Mouse (Mus musculus): ENCODE data around the gene Hmgb1. TPM values are rescaled to one million over a fixed set of nuclear protein-coding genes. Genes with fewer than 3 reads are reported as not detected.

Hmgb1 gene
- 22.9 and 36.6 TPM in 2 replicates for polyA plus RNA-seq (2012; rRNA removed)

DNA sequence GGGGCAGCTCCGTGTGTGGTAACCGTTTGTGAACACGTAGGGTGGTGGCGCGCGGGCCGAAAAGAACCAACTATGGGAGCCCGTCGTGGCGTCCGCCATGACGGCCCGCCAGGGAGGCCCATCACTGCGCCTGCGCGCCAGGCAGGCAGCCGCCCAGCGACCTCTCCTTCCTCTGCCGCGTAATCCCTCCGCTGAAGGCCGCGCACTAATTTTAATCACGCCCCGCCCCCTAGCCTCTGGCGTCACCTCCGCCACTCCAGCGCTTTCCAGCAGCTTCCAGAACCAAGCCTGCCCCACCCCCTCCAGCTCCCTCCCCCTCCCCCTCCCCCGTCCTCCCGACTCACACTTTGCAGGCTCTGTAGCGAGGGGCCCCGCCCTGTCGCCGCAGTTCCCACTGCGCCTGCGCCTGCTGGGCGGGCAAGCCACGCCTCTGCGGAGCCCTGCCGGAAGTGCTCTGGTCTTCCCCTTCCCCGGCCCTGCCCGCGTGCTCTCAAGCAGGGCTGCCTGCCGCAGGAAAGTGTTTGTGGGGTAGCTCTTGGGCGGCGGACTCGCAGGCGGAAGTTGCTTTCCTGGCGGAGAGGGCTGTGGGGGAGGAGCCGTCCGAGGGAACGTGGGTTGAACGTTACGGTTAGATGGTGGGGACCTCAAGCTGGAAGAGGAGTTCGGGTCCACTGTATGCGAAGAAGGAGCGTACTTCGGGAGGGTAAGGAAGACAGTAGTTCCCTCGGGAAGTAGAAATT lies at the start of gene Hmgb1, which contains the start of gene Uspl1:
Hmgb1 (minus strand) TSS at position 386 of the 740 bp plus-strand sequence.
Uspl1 (plus strand) TSS at position 247 of the 740 bp plus-strand sequence.
- DNase-seq (ENCODE audit: low read depth): peak; percentile 56

DNA sequence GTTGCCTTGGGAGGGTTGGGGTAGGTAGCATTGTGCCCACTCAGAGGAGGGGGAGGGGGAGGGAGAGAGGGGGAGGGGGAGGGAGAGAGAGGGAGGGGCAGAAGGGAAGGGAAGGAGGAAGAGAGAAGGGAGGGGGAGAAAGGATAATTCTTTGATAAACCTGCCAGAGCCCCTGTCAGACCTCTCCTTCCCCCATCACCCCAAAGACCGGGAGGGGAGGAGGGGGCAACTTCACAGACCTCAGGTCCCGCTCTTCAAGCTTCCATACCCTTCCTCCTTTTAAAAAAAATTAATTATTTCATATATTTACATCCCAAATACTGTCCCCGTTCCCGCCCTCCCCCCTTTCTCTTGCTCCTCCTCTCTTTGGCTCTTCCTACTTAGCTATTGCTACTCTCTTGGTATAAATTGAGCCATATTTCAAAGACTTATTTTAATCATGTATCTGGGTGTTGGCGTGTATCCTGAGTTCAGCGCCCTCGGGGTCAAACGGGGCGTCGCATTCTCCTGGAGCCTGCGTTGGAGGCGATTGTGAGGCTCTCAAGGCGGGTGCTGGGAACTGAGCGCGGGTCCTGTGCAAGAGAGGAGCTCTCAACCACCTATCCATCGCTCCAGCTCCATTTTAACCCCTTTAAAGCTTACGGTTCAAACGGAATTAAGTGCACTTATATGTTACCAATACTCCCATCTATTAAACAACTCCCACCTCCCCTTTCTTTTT lies 45.5 kb upstream of the Hmgb1 start:
- no peak for DNase-seq (ENCODE audit: low read depth)

DNA sequence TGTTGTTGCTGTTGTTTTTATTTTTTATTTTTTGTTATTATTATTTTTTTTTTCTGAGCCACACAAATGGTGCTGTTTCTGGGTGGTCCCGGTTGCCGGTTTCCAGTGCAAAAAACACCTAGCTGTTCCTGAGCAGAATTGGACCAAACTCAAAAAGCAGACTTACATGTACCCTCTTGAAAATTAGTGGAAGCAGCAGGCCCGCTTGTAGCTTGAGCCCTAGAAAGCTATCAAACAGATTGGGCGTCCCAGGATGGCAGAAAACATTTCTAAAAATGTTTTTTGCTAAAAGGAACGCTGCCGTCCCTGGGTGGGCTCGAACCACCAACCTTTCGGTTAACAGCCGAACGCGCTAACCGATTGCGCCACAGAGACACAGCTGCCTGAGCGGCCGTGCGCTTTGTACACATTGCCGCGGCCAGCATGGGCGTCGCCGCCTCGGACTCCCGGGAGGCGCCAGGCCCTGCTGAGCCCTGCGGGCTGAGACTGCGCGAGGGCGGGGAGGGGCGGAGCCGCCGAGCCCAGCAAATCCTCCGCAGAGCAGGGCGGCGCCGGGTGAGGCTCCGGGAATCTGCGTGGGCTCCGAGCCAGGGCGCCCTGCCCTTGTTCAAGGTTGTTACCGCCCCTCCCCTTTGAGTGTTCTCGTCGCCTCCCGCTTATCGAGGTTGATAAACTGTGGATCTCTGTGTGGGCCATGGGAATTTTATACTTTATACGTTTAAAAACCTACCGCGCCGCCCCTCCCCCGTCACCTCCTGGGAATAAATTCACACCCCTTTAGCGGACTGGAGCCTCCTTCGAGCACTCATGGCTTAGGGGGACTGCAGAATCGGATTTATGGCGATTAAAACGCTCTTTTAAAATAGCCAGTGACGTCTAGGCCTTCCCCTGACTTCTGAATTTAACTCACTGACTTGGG lies 44.7 kb upstream of the Hmgb1 start:
- DNase-seq (ENCODE audit: low read depth): peak; percentile 47

DNA sequence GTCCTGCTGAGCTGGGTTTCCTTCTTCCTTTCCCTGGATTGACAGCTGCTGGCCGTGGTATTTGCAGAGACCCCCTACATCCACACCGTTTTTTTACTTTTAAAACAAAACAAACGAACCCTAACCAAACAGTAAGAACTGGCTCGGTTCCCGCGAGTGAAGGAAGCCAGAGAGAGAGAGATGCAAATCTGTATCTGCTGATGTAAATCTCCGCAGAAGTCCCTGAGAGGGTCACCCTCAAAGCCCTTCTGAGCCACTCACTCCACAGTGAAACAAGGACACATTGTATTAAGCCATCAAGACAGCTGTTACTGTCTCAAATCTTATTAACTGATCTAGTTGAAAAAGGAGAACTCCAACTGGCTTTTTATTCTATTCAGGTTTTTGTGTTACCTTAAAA lies 40.4 kb upstream of the Hmgb1 start:
- no peak for DNase-seq (ENCODE audit: low read depth)

DNA sequence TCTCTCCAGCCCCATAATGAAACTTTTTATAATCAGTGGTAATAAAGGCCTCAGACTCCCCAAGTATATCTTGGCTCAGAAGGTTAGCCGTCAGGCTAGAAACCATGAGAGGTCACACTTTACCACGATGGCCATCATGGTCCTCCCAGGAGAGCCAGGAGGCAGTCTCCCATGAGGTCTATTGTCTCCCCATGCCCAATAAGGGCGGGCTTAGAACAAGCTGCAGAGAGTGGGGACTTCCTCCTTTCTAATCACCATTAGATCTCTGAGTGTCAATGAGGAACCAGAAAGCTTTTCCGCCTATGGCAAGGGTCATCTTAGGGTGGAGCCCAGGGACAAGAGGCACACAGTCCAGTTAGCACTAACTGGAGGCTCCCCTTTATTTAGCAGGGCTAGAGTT lies 37.1 kb upstream of the Hmgb1 start:
- no peak for DNase-seq (ENCODE audit: low read depth)

DNA sequence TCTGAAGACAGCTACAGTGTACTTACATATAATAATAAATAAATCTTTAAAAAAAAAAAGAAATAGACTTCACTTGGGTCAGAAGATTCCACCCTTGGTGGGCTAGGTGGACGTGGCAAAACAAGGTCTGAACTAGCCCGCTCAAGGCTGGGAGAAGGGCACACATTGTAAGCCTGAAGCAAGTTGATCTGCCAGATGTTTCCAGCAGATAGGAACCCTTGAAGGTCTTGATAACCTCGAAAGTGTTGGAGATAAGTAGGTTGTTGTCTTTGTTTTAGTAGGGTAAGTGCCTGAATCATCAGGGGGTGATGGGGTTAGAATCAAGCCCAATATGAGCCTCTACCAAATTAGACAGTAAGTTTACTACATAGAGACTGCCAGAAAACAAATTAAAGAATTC lies 35.2 kb upstream of the Hmgb1 start:
- no peak for DNase-seq (ENCODE audit: low read depth)

DNA sequence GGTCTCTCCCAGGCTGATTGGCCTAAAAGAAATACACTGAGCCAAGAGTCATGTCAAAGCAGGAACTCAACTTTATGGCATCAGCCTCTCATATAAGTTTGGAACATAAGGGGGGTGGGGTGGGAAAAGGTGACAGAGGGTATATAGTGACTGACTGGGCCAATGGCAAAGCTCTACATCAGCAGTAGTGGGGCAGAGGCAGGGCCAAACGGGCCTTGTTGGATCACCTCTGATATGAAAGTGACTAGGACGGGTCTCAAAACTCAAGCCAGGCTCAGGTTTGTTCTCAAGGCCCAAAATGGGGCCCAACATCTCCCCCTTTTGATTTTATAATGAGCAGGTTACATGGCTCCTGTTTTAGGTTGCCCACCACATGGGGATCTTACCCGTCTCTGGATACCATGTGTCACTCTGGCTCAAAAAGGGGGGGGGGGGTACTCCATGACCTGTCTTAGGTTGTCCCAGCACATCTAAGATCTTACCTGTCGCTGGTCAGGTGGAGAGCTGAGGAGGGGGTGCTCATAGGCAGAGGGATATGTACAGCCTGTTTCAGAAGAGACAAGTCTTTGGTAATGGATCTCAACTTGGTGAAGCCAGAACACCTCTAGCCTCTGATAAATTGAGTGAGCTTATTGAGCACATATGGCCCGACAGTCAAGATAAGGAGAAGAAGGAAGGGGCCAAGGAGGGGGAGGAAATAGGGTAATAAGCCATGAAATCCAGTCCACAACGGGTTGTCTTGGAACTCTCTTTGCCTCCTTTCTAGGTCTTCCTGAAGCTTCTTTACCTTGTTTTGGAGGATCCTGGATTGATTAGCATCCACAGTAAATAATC lies 33.5 kb upstream of the Hmgb1 start:
- no peak for DNase-seq (ENCODE audit: low read depth)

DNA sequence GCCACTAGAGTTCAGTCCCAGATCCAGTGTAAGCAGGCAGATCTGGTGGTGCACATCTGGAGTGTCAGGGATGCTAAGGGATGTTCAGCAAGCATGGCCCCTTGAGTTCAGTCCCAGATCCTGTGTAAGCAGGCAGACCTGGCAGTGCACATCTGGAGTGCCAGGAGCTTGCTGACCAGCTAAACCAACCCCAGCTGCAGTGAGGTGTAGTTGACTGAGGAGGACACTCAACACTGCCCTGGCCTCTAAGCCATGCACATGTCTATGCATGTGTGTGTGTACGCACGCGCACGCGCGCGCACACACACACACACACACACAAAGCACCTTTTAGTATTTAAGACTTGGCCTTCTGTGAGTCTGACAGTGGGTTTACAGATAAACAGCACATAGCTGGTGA lies 31.3 kb upstream of the Hmgb1 start:
- no peak for DNase-seq (ENCODE audit: low read depth)

DNA sequence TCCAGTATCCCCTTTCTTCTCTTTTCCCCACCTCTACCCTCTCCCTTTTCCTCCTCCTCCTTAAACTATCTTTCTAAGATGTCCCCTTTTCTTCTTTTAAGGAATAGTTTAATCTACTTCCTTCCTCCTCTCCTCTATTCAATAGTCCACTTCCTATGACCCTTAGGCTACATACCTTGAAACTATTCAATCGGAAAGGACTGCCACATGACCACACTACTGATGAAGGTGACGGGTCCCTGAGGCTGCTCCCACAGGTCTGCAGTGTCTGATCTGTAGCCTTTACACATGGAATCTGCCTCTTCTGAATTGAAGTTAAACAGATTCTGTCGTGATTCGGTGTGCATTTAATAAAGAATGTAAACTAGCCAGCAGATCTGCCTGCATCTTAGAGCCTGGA lies 28.5 kb upstream of the Hmgb1 start:
- DNase-seq (ENCODE audit: low read depth): no peak

DNA sequence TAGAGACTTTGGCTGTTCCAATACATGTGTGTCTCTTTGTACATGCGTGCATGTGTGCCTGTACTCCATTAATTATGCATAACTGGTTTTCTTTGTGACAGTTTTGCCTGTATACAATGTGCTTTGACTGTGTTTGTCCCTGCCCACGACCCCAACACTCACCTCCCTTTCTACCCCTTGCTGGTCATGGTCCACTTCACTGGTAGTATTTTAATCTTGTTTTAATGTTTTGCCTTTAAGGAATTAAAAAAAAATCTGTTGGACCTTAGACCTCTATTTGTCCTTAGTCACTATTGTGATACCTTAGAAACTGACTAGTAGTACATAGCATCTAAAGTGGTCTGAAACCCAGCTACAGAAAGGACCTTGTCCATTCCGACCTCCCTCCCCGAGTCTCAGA lies 26.8 kb upstream of the Hmgb1 start:
- no peak for DNase-seq (ENCODE audit: low read depth)

DNA sequence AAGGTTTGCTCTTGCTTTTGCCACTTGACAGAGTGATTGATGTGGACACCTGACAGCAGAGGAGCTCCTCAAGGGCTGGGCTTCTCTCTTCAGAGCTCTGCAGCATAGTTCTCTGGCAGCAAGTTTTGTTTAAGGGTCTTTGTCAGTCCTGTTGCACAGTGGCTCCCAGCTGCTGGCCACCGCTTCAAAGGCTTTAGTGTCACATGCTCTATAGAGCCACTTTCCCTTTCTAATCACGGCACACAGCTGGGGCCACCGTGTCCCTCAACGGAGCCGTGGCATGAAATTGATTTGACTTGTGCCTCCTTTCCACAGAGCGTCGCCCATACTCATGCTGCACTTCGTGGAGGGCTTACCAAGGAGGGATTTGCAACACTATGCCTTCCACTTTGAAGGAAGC lies 25.0 kb upstream of the Hmgb1 start:
- no peak for DNase-seq (ENCODE audit: low read depth)

DNA sequence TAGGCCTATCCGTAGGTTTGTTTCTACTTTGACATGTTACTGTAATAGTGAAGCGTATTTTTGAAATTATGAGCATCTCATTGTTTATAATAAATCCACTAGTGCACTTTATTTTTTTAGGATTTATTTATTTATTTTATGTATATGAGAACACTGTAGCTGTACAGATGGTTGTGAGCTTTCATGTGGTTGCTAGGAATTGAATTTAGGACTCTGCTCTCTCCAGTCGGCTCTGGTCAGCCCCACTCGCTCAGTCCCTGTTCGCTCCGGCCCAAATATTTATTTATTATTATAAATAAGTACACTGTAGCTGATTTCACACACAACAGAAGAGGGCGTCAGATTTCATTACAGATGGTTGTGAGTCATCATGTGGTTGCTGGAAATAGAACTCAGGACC lies 24.5 kb upstream of the Hmgb1 start:
- DNase-seq (ENCODE audit: low read depth): no peak

DNA sequence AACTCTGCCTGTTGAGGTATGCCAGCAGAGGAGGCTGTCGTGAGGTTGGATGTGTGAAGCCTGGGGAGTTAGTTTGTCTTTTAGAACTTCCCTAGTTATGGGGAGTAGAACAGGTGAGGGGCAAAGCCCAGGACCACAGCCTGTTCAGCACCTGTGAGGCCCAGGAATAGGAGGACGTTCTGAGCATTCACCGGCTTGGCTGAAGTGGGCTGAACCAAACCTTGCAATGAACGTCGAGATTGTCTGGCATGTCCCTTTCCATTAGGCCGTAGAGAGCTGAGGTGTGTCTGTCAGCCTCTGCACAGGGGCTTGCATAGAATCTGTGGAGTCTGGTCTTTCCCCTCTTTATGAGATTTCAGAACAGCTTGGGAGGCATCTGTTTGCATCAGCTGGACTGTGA lies 23.4 kb upstream of the Hmgb1 start:
- DNase-seq (ENCODE audit: low read depth): no peak

DNA sequence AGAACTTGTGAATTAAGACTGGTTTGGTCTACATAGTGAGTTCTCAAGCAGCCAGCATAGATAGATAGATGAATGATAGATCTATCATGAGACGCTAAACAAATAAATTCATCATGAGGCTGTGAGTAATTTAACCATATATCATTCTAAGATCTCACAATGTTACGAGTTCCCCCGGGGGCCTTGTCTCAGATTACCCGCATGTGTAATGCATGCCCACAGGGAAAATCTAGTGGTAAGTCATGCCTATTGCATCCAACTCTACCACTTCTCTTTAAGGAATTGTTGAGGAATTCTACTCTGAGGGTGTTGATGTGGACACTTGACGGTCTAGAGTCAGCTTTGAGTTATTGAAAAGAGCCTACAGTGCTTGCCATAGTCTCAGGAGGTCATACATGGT lies 22.0 kb upstream of the Hmgb1 start:
- no peak for DNase-seq (ENCODE audit: low read depth)

DNA sequence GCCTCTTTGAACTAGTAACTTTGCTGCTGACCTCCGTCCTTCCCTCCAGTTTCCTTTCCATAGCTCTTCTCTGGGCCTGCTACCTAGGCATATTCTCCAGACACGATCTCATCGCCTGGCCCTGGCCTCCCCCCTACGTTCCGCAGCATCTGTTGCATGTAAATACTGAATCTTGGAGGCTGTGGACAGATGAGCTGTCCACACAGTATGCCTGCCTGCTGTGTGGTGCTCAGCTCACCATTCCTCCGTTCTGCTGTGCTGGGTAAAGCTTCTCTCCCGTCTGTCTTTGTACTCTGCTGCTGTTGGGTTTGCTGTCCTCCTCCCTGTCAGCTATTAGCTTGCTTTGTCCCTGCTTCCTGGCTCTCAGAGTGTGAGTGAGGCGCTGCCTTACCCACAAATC lies 21.0 kb upstream of the Hmgb1 start:
- no peak for DNase-seq (ENCODE audit: low read depth)

DNA sequence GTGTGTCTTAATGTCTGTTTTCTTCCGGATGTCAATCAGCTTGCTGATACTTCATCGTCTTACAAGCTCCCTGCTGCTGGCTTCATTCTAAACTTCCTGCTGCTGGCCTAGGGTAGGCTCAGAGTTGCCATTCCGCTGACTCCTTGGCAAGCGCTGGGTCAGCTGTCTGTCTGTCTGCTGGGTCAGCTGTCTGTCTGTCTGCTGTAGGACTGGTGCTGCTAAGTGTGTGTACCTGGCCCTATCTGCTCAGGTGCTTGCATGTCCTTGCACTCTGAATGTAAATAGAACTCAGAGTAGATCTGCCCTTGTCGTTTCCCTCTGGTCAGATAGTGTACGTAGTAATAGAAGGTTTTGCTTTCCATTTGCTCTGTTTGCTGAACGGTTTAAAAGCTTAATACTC lies 20.5 kb upstream of the Hmgb1 start:
- DNase-seq (ENCODE audit: low read depth): no peak

DNA sequence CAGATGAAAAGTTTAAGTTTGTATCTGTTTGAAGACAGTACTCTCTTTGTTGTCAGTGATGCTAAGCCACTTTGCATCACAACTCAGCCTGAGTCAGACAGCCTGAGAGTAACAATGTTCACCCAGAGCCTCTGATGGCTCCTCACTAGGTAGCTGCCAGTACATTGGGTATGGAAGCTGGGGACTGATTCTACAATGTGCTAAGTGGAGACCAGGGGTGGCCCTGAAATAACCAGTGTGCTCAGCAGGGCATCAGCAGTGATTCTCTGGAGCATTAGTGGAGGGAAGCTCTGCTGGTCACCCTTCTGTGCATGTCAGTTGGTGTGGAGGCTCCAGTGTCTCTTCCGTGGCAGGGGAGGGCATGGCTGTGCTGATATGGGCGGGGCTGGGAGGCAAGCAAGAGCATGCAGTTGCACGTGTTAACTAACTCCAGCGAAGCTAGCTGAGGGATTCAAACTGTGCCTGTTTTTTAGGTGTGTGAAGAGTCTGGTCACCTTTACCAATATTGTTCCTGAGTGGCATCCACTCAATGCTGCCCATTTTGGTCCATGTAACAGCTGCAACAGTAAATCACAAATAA lies 19.6 kb upstream of the Hmgb1 start:
- no peak for DNase-seq (ENCODE audit: low read depth)

DNA sequence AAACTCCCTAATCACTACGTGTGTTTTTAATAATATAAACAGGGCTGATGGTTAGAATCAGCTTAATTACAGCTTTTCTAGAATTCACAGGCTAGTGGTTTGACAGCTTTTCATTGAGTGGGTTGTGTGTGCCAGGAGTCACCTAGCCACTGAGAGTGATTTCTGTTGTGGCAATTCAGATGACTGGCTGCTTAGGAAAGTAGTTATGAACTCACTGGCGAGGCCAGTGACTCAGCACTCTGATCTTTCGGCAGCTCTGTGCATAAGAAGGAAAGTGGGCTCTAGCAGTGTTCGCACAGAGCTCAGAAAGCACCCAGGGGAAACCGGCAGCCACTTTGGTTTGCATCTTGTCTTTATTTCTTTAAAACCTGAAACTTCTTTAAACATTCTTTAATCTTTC lies 18.7 kb upstream of the Hmgb1 start:
- no peak for DNase-seq (ENCODE audit: low read depth)

DNA sequence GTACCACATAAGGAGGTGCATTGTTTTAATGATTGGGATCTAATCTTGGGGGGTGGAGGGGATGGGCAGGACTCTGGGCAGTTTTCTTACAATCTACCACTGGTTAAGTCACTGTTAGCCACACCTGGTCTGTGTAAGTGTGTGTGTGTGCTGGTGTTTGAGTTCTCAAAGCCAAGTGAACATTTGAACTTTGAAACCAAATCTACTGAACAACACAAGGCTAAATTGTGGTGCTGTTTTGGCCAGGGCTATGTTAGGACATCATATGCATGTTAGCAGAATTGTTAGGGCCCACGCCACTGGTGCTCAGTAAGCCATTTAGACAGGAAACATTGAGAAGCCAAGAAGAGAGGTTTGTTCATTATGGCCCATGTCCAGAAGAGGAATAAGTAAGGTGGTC lies 14.5 kb upstream of the Hmgb1 start:
- DNase-seq (ENCODE audit: low read depth): no peak

DNA sequence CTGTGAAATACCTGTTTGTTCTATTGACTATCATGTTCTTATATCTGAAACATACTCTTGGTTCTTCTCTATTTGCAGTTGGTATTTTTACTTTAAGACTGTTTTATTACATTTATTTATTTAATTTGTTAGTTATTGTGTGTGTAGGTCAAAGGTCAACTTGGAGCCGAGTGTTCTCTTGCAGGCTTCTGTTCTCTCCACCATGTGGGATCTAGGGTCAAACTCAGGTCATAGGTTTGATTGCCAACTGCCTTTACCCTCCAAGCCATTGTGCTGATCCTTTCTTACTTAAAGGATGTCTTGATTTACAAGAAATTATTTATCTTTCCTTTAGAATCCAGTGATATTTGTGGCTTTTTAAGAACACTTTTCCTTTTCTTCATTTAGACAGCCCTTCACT lies 12.3 kb upstream of the Hmgb1 start:
- no peak for DNase-seq (ENCODE audit: low read depth)

DNA sequence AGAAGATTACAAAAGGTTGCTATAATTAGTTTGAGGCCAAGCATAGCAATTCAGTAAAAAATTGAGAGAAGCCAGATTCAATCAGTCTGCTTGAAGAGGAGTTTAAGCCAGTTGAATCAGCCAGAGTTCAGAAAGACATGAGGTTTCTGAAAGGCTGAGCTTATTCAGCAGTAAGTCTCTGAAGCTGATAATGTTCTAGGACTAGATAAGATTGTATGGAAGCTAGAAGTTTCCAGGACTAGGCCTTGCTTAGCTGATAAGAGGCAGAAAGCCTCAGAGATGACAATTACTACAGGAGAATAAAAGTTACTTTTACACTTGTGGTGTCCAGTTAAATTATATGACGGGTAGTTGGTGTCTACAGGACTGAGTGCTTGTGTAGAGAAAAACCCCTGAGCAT lies 5.9 kb upstream of the Hmgb1 start:
- DNase-seq (ENCODE audit: low read depth): no peak

All from gonadal fat pad, adult 2 months (tissue).